Mouse (Mus musculus) intestine, postnatal 0 days (tissue): ENCODE measurements around the gene U2af2. TPM values are rescaled to one million over a fixed set of nuclear protein-coding genes. Genes with fewer than 3 reads are reported as not detected.
"Not testable (repeated sequence)": the region's sequence is repeated elsewhere in the genome, so short reads cannot be mapped to it uniquely, and the experiment has no call there.

Source experiments
- ATAC-seq: fragments of 200-750 bp; cut with Nextera tagmentation; 2 replicates; pipeline ENCODE4 v1.8.0; 2017; ENCODE audit warnings: mild to moderate bottlenecking, moderate TSS enrichment, moderate library complexity
- H3K27ac ChIP-seq: fragments of 300-500 bp; sonication (generic); 2 replicates; pipeline ENCODE4 v1.5.1; 2014; ENCODE audit warnings: mild to moderate bottlenecking, low read depth, low read length, moderate library complexity
- H3K27me3 ChIP-seq: fragments of 300-500 bp; sonication (generic); replicated peaks from 2 replicates; pipeline ENCODE4 v1.6.1; 2014; ENCODE audit warnings: low read length, mixed read lengths; ENCODE audit not compliant: control insufficient read depth, insufficient read depth
- H3K36me3 ChIP-seq: fragments of 300-500 bp; sonication (generic); 2 replicates; pipeline ENCODE4 v1.6.1; 2014; ENCODE audit warnings: mild to moderate bottlenecking, moderate library complexity; ENCODE audit not compliant: control insufficient read depth, insufficient read depth
- H3K4me1 ChIP-seq: fragments of 300-500 bp; sonication (generic); replicated peaks from 2 replicates; pipeline ENCODE4 v1.6.1; 2014; ENCODE audit warnings: antibody characterized with exemption, low read length, mixed read lengths; ENCODE audit not compliant: control insufficient read depth, insufficient read depth
- H3K4me2 ChIP-seq: fragments of 300-500 bp; sonication (generic); replicated peaks from 2 replicates; pipeline ENCODE4 v1.6.1; 2014; ENCODE audit warnings: low read depth, mild to moderate bottlenecking, moderate library complexity
- H3K4me3 ChIP-seq: fragments of 300-500 bp; sonication (generic); 2 replicates; pipeline ENCODE4 v1.5.1; 2014; ENCODE audit warnings: low read depth, low read length
- H3K9ac ChIP-seq: fragments of 300-500 bp; sonication (generic); 2 replicates; pipeline ENCODE4 v1.6.1; 2014; ENCODE audit warnings: mild to moderate bottlenecking, low read depth, low read length
- H3K9me3 ChIP-seq: fragments of 300-500 bp; sonication (generic); 2 replicates; pipeline ENCODE4 v1.6.1; 2016; ENCODE audit warnings: mixed run types; ENCODE audit not compliant: control insufficient read depth
- CTCF ChIP-seq: sonication (generic); IDR thresholded peaks from 2 replicates; pipeline ENCODE4 v1.5.1; 2016; ENCODE audit warnings: low read depth, mild to moderate bottlenecking, control low read depth, antibody characterized with exemption, moderate library complexity
- WGBS: fragments of 180-500 bp; shearing (Covaris S2); extraction: QIAGEN DNeasy Blood & Tissue Kit; methylation state at CpG from one replicate; pipeline ENCODE4 v1.1.7; 2014; 5-methylcytosine and 5-hydroxymethylcytosine counted together
- polyA plus RNA-seq: library from polyadenylated mRNA; unstranded; fragments of >200 nt; fragmentation: Nextera tagmentation; extraction: Ambion mirVana; gene quantifications from 2 replicates; pipeline ENCODE4 v1.2.1, GENCODE M21; 2015

Gene U2af2
- polyA plus RNA-seq, 1 experiment from 2014 or later: 48.3 TPM

GRCm38 (mm10) chr7:5076931-5077330, 15.0 kb downstream of the U2af2 start:
- ATAC-seq: no peak
- no peak for TF ChIP-seq CTCF
- Histone ChIP-seq H3K4me1 (no peaks in the 10 kb centered on the region), H3K9me3 (no peaks in the 10 kb centered on the region), H3K27me3 (no peaks in the 10 kb centered on the region), H3K4me3 (no peak overlapping the region), H3K36me3 (peaks cover 59% of the 10 kb centered on the region), H3K27ac (peak overlapping the region; percentile 50; the same call in 1 of the 2 replicates), H3K4me2 (no peak overlapping the region), H3K9ac (no peak overlapping the region)
- 44% methylated on average over 2 of the region's 2 CpGs for whole genome bisulfite sequencing

GRCm38 (mm10) chr7:5079365-5080009, 17.5 kb downstream of the U2af2 start:
- H3K27me3 ChIP-seq, ATAC-seq, H3K4me1 ChIP-seq, H3K9me3 ChIP-seq: not testable (repeated sequence)
- Histone ChIP-seq H3K4me2 (peak overlapping the region; percentile 75), H3K9ac (peak overlapping the region; percentile 98), H3K27ac (peak overlapping the region; percentile 99), H3K36me3 (peaks cover 36% of the 10 kb centered on the region), H3K4me3 (peak overlapping the region; percentile 95)
- WGBS: 39% methylated on average over 10 of the region's 13 CpGs

GRCm38 (mm10) chr7:5080010-5080751, 18.2 kb downstream of the U2af2 start, which contains the start of gene Epn1:
Gene Epn1 (plus strand): TSS chr7:5080235.
- H3K27ac ChIP-seq: peak within 1 kb of the TSS; percentile 99
- H3K27me3 ChIP-seq: no peaks in the 10 kb centered on the region
- under 1% methylated on average over 68 of the region's 81 CpGs for WGBS
- H3K9me3 ChIP-seq: no peaks in the 10 kb centered on the region
- peak; percentile 86 for ATAC-seq
- H3K9ac ChIP-seq: peak within 1 kb of the TSS; percentile 98
- H3K36me3 ChIP-seq: peaks cover 33% of the 10 kb centered on the region
- TF ChIP-seq CTCF: no peak
- H3K4me2 ChIP-seq: peak within 1 kb of the TSS; percentile 75
- no peaks in the 10 kb centered on the region for H3K4me1 ChIP-seq
- H3K4me3 ChIP-seq: peak within 1 kb of the TSS; percentile 95

DNA sequence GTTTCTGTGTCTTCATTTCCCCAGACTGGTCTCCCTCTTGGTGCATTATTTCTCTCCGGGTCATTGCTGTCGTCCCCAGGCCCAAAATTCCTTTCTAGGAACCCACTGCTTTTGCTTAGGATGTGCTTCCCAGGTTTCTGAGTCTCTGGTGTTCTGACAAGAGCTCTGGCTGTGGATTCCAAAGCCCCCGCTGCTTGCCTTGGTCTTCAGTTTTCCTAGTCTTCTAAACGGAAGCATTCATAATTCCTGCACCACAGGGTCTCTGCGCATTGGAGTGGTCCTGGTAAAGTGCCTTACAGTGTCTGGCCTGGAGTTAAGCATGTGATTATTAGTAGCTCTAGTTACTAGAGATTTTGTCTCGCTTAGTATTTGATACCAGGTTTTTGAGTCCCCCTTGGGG, 18.9 kb downstream of the U2af2 start:
- H3K9me3 ChIP-seq: no peaks in the 10 kb centered on the region
- peak overlapping the region; percentile 99 for H3K27ac ChIP-seq
- peak overlapping the region; percentile 75 for H3K4me2 ChIP-seq
- no peaks in the 10 kb centered on the region for H3K4me1 ChIP-seq
- peaks cover 35% of the 10 kb centered on the region for H3K36me3 ChIP-seq
- H3K4me3 ChIP-seq: peak overlapping the region; percentile 95
- WGBS: 6% methylated on average over 6 of the region's 6 CpGs
- peak overlapping the region; percentile 98 for H3K9ac ChIP-seq
- TF ChIP-seq CTCF: no peak
- H3K27me3 ChIP-seq: no peaks in the 10 kb centered on the region
- ATAC-seq: no peak

- Histone ChIP-seq H3K27me3 (no peaks in the 10 kb centered on the region), H3K27ac (peak overlapping the region; percentile 99), H3K4me2 (peak overlapping the region; percentile 75), H3K9me3 (no peaks in the 10 kb centered on the region), H3K9ac (peak overlapping the region; percentile 98), H3K36me3 (peaks cover 32% of the 10 kb centered on the region), H3K4me1 (no peaks in the 10 kb centered on the region), H3K4me3 (peak overlapping the region; percentile 95)
- peak; percentile 29 for TF ChIP-seq CTCF
- ATAC-seq: no peak
- 31% methylated on average over 6 of the region's 6 CpGs for WGBS
These were observed 19.3 kb downstream of the U2af2 start for GRCm38 (mm10) chr7:5081241-5081640.

DNA sequence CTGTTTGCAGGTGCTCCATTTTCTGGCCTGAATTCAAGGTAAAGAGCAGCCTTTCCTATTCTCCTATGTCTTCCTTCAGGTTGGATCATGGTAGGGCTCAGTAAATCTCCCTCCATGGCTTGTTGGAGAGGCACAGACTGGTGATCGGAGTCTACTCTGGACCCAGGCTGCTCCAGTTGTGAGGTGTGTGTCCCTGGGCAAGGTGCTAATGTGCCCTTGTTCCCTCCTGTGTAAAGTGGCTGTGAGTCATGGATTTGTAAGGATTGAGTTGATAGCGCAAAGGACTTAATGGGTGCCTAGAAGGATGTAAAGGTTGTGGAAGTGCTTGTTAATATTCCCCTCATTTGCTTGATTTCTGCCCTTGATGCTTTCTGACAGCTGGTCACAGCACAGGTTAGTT, 20.0 kb downstream of the U2af2 start:
- TF ChIP-seq CTCF: no peak
- H3K9ac ChIP-seq: peak overlapping the region; percentile 98; the same call in 1 of the 2 replicates
- peak overlapping the region; percentile 75 for H3K4me2 ChIP-seq
- peaks cover 2% of the 10 kb centered on the region; the same call in 1 of the 2 replicates for H3K4me1 ChIP-seq
- peak; percentile 44 for ATAC-seq
- H3K9me3 ChIP-seq: no peaks in the 10 kb centered on the region
- peak overlapping the region; percentile 95; the same call in 1 of the 2 replicates for H3K4me3 ChIP-seq
- H3K27ac ChIP-seq: peak overlapping the region; percentile 99
- H3K27me3 ChIP-seq: no peaks in the 10 kb centered on the region
- 57% methylated on average over 2 of the region's 2 CpGs for WGBS
- peaks cover 25% of the 10 kb centered on the region for H3K36me3 ChIP-seq
